Mouse (Mus musculus): ENCODE measurements around the gene Atp4b. TPM values are rescaled to one million over a fixed set of nuclear protein-coding genes. Genes with fewer than 3 reads are reported as not detected.

Atp4b gene
- polyA plus RNA-seq, 1 experiment from 2014 or later, result not detected

DNA sequence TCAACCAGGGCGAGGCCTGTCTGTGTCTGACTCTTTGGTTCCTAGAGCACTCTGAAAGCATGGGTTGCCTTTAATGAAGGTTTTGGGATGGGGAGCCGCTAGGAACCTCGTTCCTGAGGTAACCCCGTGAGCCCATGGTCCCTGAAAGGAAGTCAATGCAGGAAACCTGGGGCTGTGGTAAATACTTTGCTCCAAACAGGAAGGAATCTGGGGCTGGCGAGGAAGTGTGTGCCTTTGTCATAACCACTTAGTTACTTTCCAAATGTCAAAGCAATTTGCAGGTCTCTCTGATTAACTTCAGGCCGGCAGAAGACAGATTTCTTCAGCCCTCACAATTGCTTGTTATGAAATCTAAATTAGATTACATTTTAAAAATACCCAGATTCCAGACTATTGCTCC is 30.7 kb upstream of the Atp4b start:
- no peak overlapping the region for H3K4me3 ChIP-seq (ENCODE audit: low read depth, low read length)
- no peaks in the 10 kb centered on the region for H3K27me3 ChIP-seq (ENCODE audit: control insufficient read depth, insufficient read depth, low read length)
- no peak overlapping the region for H3K27ac ChIP-seq (ENCODE audit: low read depth, low read length)
- H3K4me1 ChIP-seq (ENCODE audit: control insufficient read depth, insufficient read depth, low read length), result no peaks in the 10 kb centered on the region
- 66% methylated on average over 6 of the region's 6 CpGs for WGBS (ENCODE audit: insufficient replicate concordance)
- ATAC-seq (replicated peaks; ENCODE audit: insufficient number of reproducible peaks, low FRiP score, low TSS enrichment), result no peak
- H3K9me3 ChIP-seq (replicated peaks; ENCODE audit: control insufficient read depth, low read length), result no peaks in the 10 kb centered on the region
- no peak overlapping the region for H3K9ac ChIP-seq (ENCODE audit: low read depth, low read length)
- H3K4me2 ChIP-seq, result no peak overlapping the region
- no peaks in the 10 kb centered on the region for H3K36me3 ChIP-seq (ENCODE audit: control insufficient read depth, insufficient read depth, low read length)

DNA sequence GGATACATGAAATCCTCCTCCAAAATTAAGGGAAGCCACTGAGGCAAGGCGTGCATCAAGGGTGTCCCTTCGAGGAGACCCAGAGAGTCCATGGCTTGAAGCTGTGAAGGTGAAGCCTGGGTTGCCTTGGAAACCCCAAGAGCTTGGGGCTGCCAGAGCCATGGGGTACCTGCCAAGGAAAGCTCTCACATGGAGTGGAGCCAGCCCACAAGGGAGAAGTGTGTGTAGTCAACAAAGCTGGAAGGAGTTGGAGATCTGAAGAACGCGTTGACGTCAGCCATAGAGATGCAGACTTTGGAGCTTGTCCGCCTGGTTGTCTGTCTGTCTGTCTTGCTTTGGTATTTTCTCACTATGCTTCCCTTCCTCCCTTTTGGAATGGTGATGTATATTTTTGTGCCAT is 24.3 kb upstream of the Atp4b start:
- H3K36me3 ChIP-seq (ENCODE audit: control insufficient read depth, insufficient read depth, low read length), result no peaks in the 10 kb centered on the region
- no peak overlapping the region for H3K4me2 ChIP-seq
- no peaks in the 10 kb centered on the region for H3K4me1 ChIP-seq (ENCODE audit: control insufficient read depth, insufficient read depth, low read length)
- no peak overlapping the region for H3K27ac ChIP-seq (ENCODE audit: low read depth, low read length)
- H3K4me3 ChIP-seq (ENCODE audit: low read depth, low read length), result no peak overlapping the region
- 85% methylated on average over 6 of the region's 6 CpGs for WGBS (ENCODE audit: insufficient replicate concordance)
- no peak overlapping the region for H3K9ac ChIP-seq (ENCODE audit: low read depth, low read length)
- 0 out of 2 replicates have a peak, but pooled peaks cover 4% of the 10 kb centered on the region for H3K9me3 ChIP-seq (replicated peaks; ENCODE audit: control insufficient read depth, low read length)
- no peaks in the 10 kb centered on the region for H3K27me3 ChIP-seq (ENCODE audit: control insufficient read depth, insufficient read depth, low read length)
- no peak for ATAC-seq (replicated peaks; ENCODE audit: insufficient number of reproducible peaks, low FRiP score, low TSS enrichment)

DNA sequence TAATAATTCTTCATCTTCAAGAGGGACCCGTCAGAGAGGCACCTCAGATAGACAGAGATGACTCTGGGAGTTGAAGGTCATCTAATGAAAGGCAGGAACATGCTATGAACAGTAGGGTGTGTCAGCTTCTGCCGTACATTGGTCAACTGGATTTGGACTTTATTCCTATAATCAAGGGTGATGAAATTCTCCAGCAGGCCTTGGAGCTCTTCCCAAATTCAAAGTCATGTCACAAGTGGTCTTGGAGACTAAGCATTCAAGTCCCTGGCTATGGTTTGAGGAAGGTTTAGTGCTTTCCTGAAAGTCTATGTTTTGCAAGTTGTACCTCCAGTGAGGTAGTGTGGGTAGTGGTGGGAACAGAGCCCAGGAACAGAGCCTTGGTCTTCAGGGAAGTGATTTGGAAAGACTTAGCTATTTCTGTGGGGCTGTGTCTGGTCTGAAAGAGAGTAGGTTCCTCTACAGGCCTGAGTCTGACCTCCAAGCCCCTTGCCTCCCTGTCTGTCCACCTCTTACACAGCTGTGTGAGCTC is 22.6 kb upstream of the Atp4b start:
- no peak overlapping the region for H3K4me3 ChIP-seq (ENCODE audit: low read depth, low read length)
- 70% methylated on average over 2 of the region's 2 CpGs for WGBS (ENCODE audit: insufficient replicate concordance)
- no peaks in the 10 kb centered on the region for H3K4me1 ChIP-seq (ENCODE audit: control insufficient read depth, insufficient read depth, low read length)
- 0 out of 2 replicates have a peak, but pooled peaks cover 4% of the 10 kb centered on the region for H3K9me3 ChIP-seq (replicated peaks; ENCODE audit: control insufficient read depth, low read length)
- no peak for ATAC-seq (replicated peaks; ENCODE audit: insufficient number of reproducible peaks, low FRiP score, low TSS enrichment)
- H3K27ac ChIP-seq (ENCODE audit: low read depth, low read length), result no peak overlapping the region
- H3K4me2 ChIP-seq, result no peak overlapping the region
- H3K27me3 ChIP-seq (ENCODE audit: control insufficient read depth, insufficient read depth, low read length), result no peaks in the 10 kb centered on the region
- H3K36me3 ChIP-seq (ENCODE audit: control insufficient read depth, insufficient read depth, low read length), result no peaks in the 10 kb centered on the region
- H3K9ac ChIP-seq (ENCODE audit: low read depth, low read length), result no peak overlapping the region

DNA sequence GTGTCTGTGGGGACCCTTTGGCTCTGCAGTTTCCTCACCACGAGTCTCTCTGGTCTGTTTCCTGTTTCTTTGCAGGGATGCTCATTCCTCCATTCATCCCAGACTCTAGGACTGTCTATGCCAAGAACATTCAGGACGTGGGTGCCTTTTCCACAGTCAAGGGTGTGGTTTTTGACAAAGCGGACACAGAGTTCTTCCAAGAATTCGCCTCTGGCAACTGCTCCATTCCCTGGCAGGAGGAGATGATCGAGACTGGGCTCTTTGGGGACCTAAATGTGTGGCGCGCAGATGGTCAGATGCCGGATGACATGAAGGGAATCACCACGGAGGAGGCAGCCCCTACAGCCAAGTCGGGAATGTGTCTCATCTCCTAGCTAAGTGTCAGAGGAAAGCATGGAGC is 19.3 kb upstream of the Atp4b start:
- WGBS (ENCODE audit: insufficient replicate concordance), result 70% methylated on average over 10 of the region's 10 CpGs
- ATAC-seq (replicated peaks; ENCODE audit: insufficient number of reproducible peaks, low FRiP score, low TSS enrichment), result no peak
- H3K4me3 ChIP-seq (ENCODE audit: low read depth, low read length), result no peak overlapping the region

DNA sequence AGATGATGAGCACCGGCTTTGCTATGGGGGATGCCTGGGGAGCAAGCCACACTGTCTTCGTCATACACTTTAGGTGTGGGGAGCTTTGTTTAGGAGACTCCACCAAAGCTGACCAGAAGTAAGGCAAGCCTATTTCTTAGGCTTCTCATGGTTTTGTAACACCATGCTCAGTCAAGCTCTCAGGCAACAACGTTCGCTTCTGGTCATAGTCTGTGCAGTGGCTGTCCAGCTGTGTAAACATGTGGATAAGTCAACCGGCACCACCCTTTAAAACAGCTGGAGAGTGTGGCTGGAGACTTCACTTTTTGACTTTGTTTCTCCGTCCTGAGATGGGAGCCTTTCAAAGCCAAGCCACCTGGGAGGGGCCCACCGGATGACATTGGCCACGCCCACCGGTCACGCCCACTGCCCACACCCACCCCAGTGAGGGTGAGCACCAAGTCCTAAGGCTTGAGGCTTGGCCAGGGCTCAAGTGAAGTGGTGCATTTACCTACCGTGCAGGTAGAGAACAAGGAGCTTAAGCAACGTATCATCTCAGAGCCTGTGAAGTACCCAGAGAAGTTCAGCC is 17.3 kb upstream of the Atp4b start:
- Histone ChIP-seq H3K4me3 (ENCODE audit: low read depth, low read length) (no peak overlapping the region), H3K36me3 (ENCODE audit: control insufficient read depth, insufficient read depth, low read length) (no peaks in the 10 kb centered on the region), H3K27me3 (ENCODE audit: control insufficient read depth, insufficient read depth, low read length) (peaks cover 5% of the 10 kb centered on the region; the same call in 1 of the 2 replicates), H3K27ac (ENCODE audit: low read depth, low read length) (no peak overlapping the region), H3K4me1 (ENCODE audit: control insufficient read depth, insufficient read depth, low read length) (no peaks in the 10 kb centered on the region), H3K9ac (ENCODE audit: low read depth, low read length) (no peak overlapping the region), H3K9me3 (replicated peaks; ENCODE audit: control insufficient read depth, low read length) (no peaks in the 10 kb centered on the region), H3K4me2 (no peak overlapping the region)
- 52% methylated on average over 12 of the region's 12 CpGs for WGBS (ENCODE audit: insufficient replicate concordance)
- no peak for ATAC-seq (replicated peaks; ENCODE audit: insufficient number of reproducible peaks, low FRiP score, low TSS enrichment)

More for the DNA sequence above, 19.3 kb upstream of the Atp4b start:
- Histone ChIP-seq H3K4me2 (no peak overlapping the region), H3K9ac (ENCODE audit: low read depth, low read length) (no peak overlapping the region), H3K27ac (ENCODE audit: low read depth, low read length) (no peak overlapping the region), H3K4me1 (ENCODE audit: control insufficient read depth, insufficient read depth, low read length) (no peaks in the 10 kb centered on the region), H3K27me3 (ENCODE audit: control insufficient read depth, insufficient read depth, low read length) (peaks cover 2% of the 10 kb centered on the region; the same call in 1 of the 2 replicates), H3K9me3 (replicated peaks; ENCODE audit: control insufficient read depth, low read length) (no peaks in the 10 kb centered on the region), H3K36me3 (ENCODE audit: control insufficient read depth, insufficient read depth, low read length) (no peaks in the 10 kb centered on the region)

DNA sequence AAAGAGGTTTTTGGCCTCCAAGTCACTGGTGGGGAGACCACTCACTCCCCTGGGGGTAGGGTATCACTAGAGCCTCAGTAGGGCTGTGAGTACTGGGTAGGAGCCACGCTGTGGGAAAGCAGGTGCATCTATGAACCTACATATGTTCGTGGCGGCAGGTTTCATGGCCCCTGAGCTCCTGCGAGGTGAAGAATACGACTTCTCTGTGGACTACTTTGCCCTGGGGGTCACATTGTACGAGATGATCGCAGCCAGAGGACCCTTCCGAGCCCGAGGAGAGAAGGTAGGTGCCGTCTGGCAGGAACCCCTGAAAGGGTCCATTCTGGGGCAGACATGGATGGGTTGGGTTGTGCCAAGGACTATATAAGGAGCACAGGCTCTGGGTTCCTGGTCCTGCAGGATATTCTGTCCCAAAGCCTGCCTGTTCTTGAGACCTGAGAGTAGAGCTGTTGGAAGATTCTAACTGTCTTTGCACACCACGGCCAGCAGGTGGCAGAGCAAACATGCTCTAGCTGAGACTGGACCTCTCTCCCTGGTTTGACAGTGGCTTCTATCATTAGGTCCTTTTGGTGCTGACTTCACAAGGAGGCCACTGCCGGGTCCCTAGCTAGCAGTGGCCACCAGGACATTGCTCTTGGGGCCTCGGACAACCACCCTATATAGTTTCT is 16.4 kb upstream of the Atp4b start:
- Histone ChIP-seq H3K4me3 (ENCODE audit: low read depth, low read length) (no peak overlapping the region), H3K27ac (ENCODE audit: low read depth, low read length) (no peak overlapping the region), H3K27me3 (ENCODE audit: control insufficient read depth, insufficient read depth, low read length) (peaks cover 5% of the 10 kb centered on the region; the same call in 1 of the 2 replicates), H3K9ac (ENCODE audit: low read depth, low read length) (no peak overlapping the region), H3K4me2 (no peak overlapping the region), H3K9me3 (replicated peaks; ENCODE audit: control insufficient read depth, low read length) (no peaks in the 10 kb centered on the region), H3K36me3 (ENCODE audit: control insufficient read depth, insufficient read depth, low read length) (no peaks in the 10 kb centered on the region), H3K4me1 (ENCODE audit: control insufficient read depth, insufficient read depth, low read length) (no peaks in the 10 kb centered on the region)
- WGBS (ENCODE audit: insufficient replicate concordance), result 61% methylated on average over 13 of the region's 13 CpGs
- ATAC-seq (replicated peaks; ENCODE audit: insufficient number of reproducible peaks, low FRiP score, low TSS enrichment), result no peak

DNA sequence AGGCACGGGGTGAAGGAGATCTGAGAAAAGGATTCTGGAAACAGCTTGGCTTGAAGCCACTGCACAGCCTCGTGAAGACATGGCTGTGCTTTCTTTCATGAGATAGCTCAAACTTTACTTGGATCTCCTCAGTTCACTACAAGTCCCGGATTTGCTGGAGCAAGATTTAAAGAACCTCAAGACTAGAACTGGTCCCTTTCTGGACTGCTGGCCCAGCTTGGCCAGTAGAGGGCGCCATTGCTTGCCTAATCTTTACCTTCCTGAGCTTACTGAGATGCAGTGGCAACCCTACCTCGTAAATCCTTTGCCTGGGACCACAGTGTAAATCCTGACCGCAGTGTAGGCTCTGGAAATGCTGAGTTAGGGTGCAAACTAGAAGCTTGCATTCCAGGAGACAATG is 15.0 kb upstream of the Atp4b start:
- H3K4me3 ChIP-seq (ENCODE audit: low read depth, low read length), result no peak overlapping the region
- 29% methylated on average over 6 of the region's 6 CpGs for WGBS (ENCODE audit: insufficient replicate concordance)
- H3K9ac ChIP-seq (ENCODE audit: low read depth, low read length), result no peak overlapping the region
- peaks cover 5% of the 10 kb centered on the region; the same call in 1 of the 2 replicates for H3K27me3 ChIP-seq (ENCODE audit: control insufficient read depth, insufficient read depth, low read length)
- H3K27ac ChIP-seq (ENCODE audit: low read depth, low read length), result no peak overlapping the region
- H3K4me2 ChIP-seq, result no peak overlapping the region
- H3K9me3 ChIP-seq (replicated peaks; ENCODE audit: control insufficient read depth, low read length), result no peaks in the 10 kb centered on the region
- H3K4me1 ChIP-seq (ENCODE audit: control insufficient read depth, insufficient read depth, low read length), result no peaks in the 10 kb centered on the region
- no peaks in the 10 kb centered on the region for H3K36me3 ChIP-seq (ENCODE audit: control insufficient read depth, insufficient read depth, low read length)
- ATAC-seq (replicated peaks; ENCODE audit: insufficient number of reproducible peaks, low FRiP score, low TSS enrichment), result no peak

DNA sequence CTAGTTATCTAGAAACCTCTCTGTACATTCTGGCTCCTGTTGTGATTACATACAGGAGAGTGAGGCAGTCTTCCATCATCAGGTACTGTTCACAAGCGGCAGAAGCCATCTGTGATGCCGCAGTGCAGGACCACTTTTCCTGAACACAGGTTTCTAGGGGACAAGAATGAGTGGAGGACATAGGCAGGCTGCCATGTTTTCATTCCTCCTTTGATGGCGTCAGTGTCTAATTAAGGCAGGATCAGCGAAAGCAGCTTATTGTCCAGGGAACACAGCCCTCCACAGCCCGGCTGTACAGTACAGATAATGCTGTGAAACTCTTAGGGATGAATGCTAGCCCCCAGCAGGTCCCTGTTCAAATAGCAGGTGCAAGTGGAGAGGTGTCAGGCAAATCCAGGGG is 9.4 kb upstream of the Atp4b start:
- H3K9ac ChIP-seq (ENCODE audit: low read depth, low read length), result no peak overlapping the region
- 0 out of 2 replicates have a peak, but pooled peaks cover 3% of the 10 kb centered on the region for H3K27me3 ChIP-seq (ENCODE audit: control insufficient read depth, insufficient read depth, low read length)
- no peak overlapping the region for H3K4me3 ChIP-seq (ENCODE audit: low read depth, low read length)
- no peaks in the 10 kb centered on the region for H3K9me3 ChIP-seq (replicated peaks; ENCODE audit: control insufficient read depth, low read length)
- no peaks in the 10 kb centered on the region for H3K36me3 ChIP-seq (ENCODE audit: control insufficient read depth, insufficient read depth, low read length)
- no peak overlapping the region for H3K4me2 ChIP-seq
- 76% methylated on average over 5 of the region's 5 CpGs for WGBS (ENCODE audit: insufficient replicate concordance)
- no peak for ATAC-seq (replicated peaks; ENCODE audit: insufficient number of reproducible peaks, low FRiP score, low TSS enrichment)
- no peaks in the 10 kb centered on the region for H3K4me1 ChIP-seq (ENCODE audit: control insufficient read depth, insufficient read depth, low read length)
- no peak overlapping the region for H3K27ac ChIP-seq (ENCODE audit: low read depth, low read length)
